Mouse (Mus musculus) liver, postnatal 0 days (tissue): ENCODE data around the gene Cflar.
"Not testable (repeated sequence)": the region's sequence is repeated elsewhere in the genome, so short reads cannot be mapped to it uniquely, and the experiment has no call there.

Source experiments
- CTCF ChIP-seq: sonication (generic); IDR thresholded peaks from 2 replicates; pipeline ENCODE4 v1.5.1; 2016; ENCODE audit warnings: antibody characterized with exemption, low read depth
- EP300 ChIP-seq: IDR thresholded peaks from 2 replicates; pipeline ENCODE4 v1.6.1; 2016; ENCODE audit warnings: antibody characterized with exemption, low read depth, mild to moderate bottlenecking

GRCm38 (mm10) chr1:58710043-58710442 lies 1.3 kb upstream of the Cflar start:
- TF ChIP-seq CTCF, EP300: not testable (repeated sequence)
